Mouse (Mus musculus): ENCODE results near the gene Lrrc27.

Lrrc27 gene

GRCm38 (mm10) chr7:139235651-139236358 lies 23.0 kb downstream of the Lrrc27 start:
- no peaks in the 10 kb centered on the region for H3K9me3 ChIP-seq (ENCODE audit: low read length)
- TF ChIP-seq CTCF (conservative IDR thresholded peaks at IDR 0.05; ENCODE audit: low read length) (no peak), POU5F1 (IDR thresholded peaks at IDR 0.05; ENCODE audit: borderline replicate concordance, low read length) (no peak), NANOG (IDR thresholded peaks at IDR 0.05; ENCODE audit: borderline replicate concordance, low read length) (no peak)
- H3K4me1 ChIP-seq (replicated peaks; ENCODE audit: low read depth, low read length), result peaks cover 44% of the 10 kb centered on the region
- no peaks in the 10 kb centered on the region for H3K36me3 ChIP-seq (ENCODE audit: insufficient read depth, low read length)
- H3K27me3 ChIP-seq (ENCODE audit: insufficient read depth, low read length), result peaks cover 17% of the 10 kb centered on the region
- 0 out of 2 replicates have a peak overlapping the region, but pooled peaks have one; percentile 23 for H3K4me3 ChIP-seq (replicated peaks; ENCODE audit: low read length)

DNA sequence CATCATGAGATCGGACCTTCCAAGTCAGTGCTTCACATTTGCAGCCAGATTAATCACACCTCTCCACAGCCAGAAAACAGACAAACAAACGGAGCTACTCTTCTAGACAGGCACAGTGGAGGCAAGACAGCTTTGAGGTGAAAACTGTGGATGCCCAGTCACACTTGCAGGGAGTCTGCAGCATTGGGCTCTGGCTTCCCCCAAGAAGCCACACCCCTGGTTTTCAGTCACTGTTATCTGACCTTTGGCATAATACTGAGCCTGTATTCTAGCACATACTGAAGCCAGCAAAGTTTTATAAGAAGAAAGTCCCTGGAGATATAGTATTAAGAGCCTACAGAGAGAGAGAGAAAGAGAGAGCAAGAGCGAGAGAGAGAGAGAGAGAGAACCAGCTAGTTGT lies 26.6 kb downstream of the Lrrc27 start:
- Histone ChIP-seq H3K4me1 (replicated peaks; ENCODE audit: low read depth, low read length) (peaks cover 32% of the 10 kb centered on the region), H3K36me3 (ENCODE audit: insufficient read depth, low read length) (no peaks in the 10 kb centered on the region), H3K27me3 (ENCODE audit: insufficient read depth, low read length) (peaks cover 20% of the 10 kb centered on the region), H3K9me3 (ENCODE audit: low read length) (no peaks in the 10 kb centered on the region), H3K4me3 (replicated peaks; ENCODE audit: low read length) (no peak overlapping the region)
- no peak for TF ChIP-seq POU5F1 (IDR thresholded peaks at IDR 0.05; ENCODE audit: borderline replicate concordance, low read length)
- TF ChIP-seq NANOG (IDR thresholded peaks at IDR 0.05; ENCODE audit: borderline replicate concordance, low read length), result no peak
- TF ChIP-seq CTCF (conservative IDR thresholded peaks at IDR 0.05; ENCODE audit: low read length), result no peak

DNA sequence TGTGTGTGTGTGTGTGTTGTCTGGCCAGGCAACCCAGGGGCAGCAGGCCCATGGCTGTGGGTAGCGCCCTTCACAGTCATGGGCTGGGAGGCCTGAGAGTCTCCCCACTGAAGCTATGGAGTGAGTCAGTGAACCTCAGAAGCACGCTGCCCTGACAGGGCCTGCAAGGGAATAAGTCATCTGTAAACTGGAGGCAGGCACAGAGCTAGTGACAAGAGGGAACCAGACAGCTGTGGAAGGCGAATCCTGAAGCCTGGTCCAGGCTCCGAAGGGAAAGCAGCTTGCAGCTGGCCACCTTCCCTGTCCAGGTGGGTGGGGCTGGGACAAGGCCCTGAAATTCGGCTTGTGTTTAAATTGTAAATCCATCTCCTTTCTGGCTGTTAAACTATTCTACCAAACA lies 33.3 kb downstream of the Lrrc27 start:
- no peaks in the 10 kb centered on the region for H3K9me3 ChIP-seq (ENCODE audit: low read length)
- peaks cover 2% of the 10 kb centered on the region; the same call in 1 of the 2 replicates for H3K36me3 ChIP-seq (ENCODE audit: insufficient read depth, low read length)
- peaks cover 57% of the 10 kb centered on the region for H3K4me1 ChIP-seq (replicated peaks; ENCODE audit: low read depth, low read length)
- no peak for TF ChIP-seq CTCF (conservative IDR thresholded peaks at IDR 0.05; ENCODE audit: low read length)
- no peak for TF ChIP-seq POU5F1 (IDR thresholded peaks at IDR 0.05; ENCODE audit: borderline replicate concordance, low read length)
- no peak for TF ChIP-seq NANOG (IDR thresholded peaks at IDR 0.05; ENCODE audit: borderline replicate concordance, low read length)
- peaks cover 52% of the 10 kb centered on the region for H3K27me3 ChIP-seq (ENCODE audit: insufficient read depth, low read length)
- no peak overlapping the region for H3K4me3 ChIP-seq (replicated peaks; ENCODE audit: low read length)

DNA sequence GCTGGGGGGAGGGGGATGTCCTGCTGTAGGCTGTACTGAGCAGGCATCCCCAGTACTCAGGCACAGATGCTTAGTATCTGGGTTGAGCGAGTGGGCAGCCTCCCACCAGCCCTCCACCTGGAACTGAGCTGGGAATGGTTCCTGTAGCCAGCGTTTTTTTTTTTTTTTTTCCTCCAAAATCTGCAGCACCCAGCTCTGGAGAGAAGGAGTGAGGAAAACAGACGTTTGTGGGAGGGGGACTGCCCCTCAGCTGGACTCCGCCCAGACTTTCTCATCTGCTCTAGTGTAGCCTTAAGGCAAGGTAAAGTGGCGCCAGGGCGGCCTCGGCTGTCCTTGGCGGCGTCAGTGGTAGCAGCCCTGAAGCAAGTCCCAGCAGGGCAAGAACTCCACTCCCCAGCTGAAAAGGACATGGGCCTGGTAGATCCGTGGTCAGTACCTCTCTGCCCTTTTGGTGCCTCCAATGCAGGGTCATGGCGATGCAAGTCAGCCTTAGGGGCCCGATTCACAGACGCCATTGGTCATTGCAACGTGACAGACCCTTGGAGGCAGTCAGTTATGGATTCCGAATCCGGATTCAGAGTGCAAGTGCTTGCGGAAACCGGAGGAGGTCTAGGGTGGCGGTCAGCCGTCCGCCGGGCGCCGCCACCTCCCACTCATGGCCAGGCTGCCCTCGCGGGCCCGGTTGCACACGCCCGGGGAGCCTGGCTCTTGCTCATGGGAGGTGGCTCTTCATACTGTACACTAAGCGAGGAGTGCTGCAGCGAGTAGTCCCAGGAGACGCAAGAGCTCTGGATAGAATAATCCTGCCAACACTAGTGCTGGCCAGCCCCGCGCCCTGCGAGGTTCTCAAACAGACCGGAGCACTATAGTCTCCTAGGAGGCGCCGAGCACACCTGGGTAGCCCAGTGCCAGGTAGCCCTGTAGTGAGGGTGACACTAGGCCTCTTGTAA lies 34.4 kb downstream of the Lrrc27 start:
- Histone ChIP-seq H3K36me3 (ENCODE audit: insufficient read depth, low read length) (peaks cover 11% of the 10 kb centered on the region), H3K4me1 (replicated peaks; ENCODE audit: low read depth, low read length) (peaks cover 64% of the 10 kb centered on the region), H3K27me3 (ENCODE audit: insufficient read depth, low read length) (peaks cover 58% of the 10 kb centered on the region), H3K9me3 (ENCODE audit: low read length) (no peaks in the 10 kb centered on the region), H3K4me3 (replicated peaks; ENCODE audit: low read length) (peak overlapping the region; percentile 84)
- TF ChIP-seq POU5F1 (IDR thresholded peaks at IDR 0.05; ENCODE audit: borderline replicate concordance, low read length) (no peak), CTCF (conservative IDR thresholded peaks at IDR 0.05; ENCODE audit: low read length) (no peak), NANOG (IDR thresholded peaks at IDR 0.05; ENCODE audit: borderline replicate concordance, low read length) (no peak)

- no peaks in the 10 kb centered on the region for H3K9me3 ChIP-seq (ENCODE audit: low read length)
- peaks cover 73% of the 10 kb centered on the region for H3K4me1 ChIP-seq (replicated peaks; ENCODE audit: low read depth, low read length)
- H3K36me3 ChIP-seq (ENCODE audit: insufficient read depth, low read length), result peaks cover 11% of the 10 kb centered on the region
- peak within 1 kb of the TSS; percentile 84 for H3K4me3 ChIP-seq (replicated peaks; ENCODE audit: low read length)
- H3K27me3 ChIP-seq (ENCODE audit: insufficient read depth, low read length), result peaks cover 59% of the 10 kb centered on the region
- no peak for TF ChIP-seq CTCF (conservative IDR thresholded peaks at IDR 0.05; ENCODE audit: low read length)
- TF ChIP-seq POU5F1 (IDR thresholded peaks at IDR 0.05; ENCODE audit: borderline replicate concordance, low read length), result no peak
- TF ChIP-seq NANOG (IDR thresholded peaks at IDR 0.05; ENCODE audit: borderline replicate concordance, low read length), result no peak
Observed at GRCm38 (mm10) chr7:139247881-139248614, 35.3 kb downstream of the Lrrc27 start, which contains the start of gene Pwwp2b. TSS of gene Pwwp2b (plus strand) at chr7:139248482.

GRCm38 (mm10) chr7:139248615-139249405 lies 36.0 kb downstream of the Lrrc27 start:
- H3K27me3 ChIP-seq (ENCODE audit: insufficient read depth, low read length), result peaks cover 59% of the 10 kb centered on the region
- H3K4me1 ChIP-seq (replicated peaks; ENCODE audit: low read depth, low read length), result peaks cover 80% of the 10 kb centered on the region
- peaks cover 11% of the 10 kb centered on the region for H3K36me3 ChIP-seq (ENCODE audit: insufficient read depth, low read length)
- peak overlapping the region; percentile 84 for H3K4me3 ChIP-seq (replicated peaks; ENCODE audit: low read length)
- H3K9me3 ChIP-seq (ENCODE audit: low read length), result no peaks in the 10 kb centered on the region
- TF ChIP-seq NANOG (IDR thresholded peaks at IDR 0.05; ENCODE audit: borderline replicate concordance, low read length) (no peak), POU5F1 (IDR thresholded peaks at IDR 0.05; ENCODE audit: borderline replicate concordance, low read length) (no peak), CTCF (conservative IDR thresholded peaks at IDR 0.05; ENCODE audit: low read length) (no peak)

DNA sequence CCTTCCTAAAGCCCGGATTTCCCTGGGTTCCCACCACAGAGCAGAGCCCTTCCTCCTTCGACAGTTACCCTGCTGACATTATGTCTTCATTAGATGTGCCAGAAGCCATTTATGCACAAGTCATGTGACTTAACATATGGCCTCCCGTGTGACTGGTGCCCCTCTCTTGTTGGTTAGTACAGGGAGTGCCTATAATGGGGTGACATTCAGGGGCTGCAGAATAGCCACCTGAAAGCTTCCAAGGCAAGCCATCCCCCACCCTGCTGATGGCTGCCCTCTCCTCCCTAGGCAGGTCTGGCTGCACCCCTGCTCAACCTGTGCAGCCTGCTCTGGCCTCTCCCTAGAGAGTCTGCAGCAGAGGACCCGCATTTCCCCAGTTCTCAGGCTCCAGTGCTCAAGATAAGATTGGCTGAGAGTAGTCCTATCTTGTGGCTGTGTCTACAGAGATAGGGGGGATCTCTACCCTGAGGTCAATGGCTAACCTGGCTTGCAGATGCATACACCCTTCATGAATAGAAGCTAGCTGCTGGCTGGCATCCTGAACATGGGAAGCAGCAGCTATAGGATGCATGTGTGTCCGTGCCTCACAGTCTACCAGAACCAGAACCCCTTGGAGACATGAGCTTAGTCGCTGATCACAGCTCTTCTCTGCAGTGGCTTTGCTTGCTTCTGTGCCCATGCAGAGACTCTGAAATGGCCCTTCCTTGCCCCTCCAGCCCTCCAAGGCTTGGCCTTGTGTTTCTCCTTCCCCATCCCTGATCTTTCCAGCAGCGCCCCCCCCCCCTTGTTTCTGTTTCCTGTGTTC lies 36.8 kb downstream of the Lrrc27 start:
- Histone ChIP-seq H3K4me3 (replicated peaks; ENCODE audit: low read length) (peak overlapping the region; percentile 84), H3K27me3 (ENCODE audit: insufficient read depth, low read length) (peaks cover 57% of the 10 kb centered on the region)
- TF ChIP-seq NANOG (IDR thresholded peaks at IDR 0.05; ENCODE audit: borderline replicate concordance, low read length), result no peak
- TF ChIP-seq POU5F1 (IDR thresholded peaks at IDR 0.05; ENCODE audit: borderline replicate concordance, low read length), result no peak
- TF ChIP-seq CTCF (conservative IDR thresholded peaks at IDR 0.05; ENCODE audit: low read length), result no peak

More for the DNA sequence above, 36.8 kb downstream of the Lrrc27 start:
- Histone ChIP-seq H3K9me3 (ENCODE audit: low read length) (no peaks in the 10 kb centered on the region), H3K36me3 (ENCODE audit: insufficient read depth, low read length) (peaks cover 12% of the 10 kb centered on the region), H3K4me1 (replicated peaks; ENCODE audit: low read depth, low read length) (peaks cover 88% of the 10 kb centered on the region)
